Mouse (Mus musculus) spleen, adult 2 months (tissue): ENCODE measurements around the gene Leng8.

Source experiments
- CTCF ChIP-seq: fragments of 200-500 bp; IDR thresholded peaks from 2 replicates; pipeline ENCODE4 v1.5.1; 2011; ENCODE audit warnings: mild to moderate bottlenecking, inconsistent platforms; ENCODE audit not compliant: insufficient read depth, insufficient read length, insufficient replicate concordance; ENCODE audit errors: extremely low read depth
- POLR2A ChIP-seq: fragments of 200-500 bp; IDR thresholded peaks from 2 replicates; pipeline ENCODE4 v1.6.1; 2011; ENCODE audit warnings: low read depth, low read length, inconsistent platforms

GRCm38 (mm10) chr7:4147371-4147770 is 10.5 kb downstream of the Leng8 start:
- TF ChIP-seq POLR2A (no peak), CTCF (no peak)
